Comparison of ENCODE assay signal across 9 mouse cellular contexts in genomic region chr2:3331071-3331703, GRCm38 (mm10). TPM values are rescaled to one million over a fixed set of nuclear protein-coding genes. Genes with fewer than 3 reads are reported as not detected.
DNase-seq lines count a peak whose midpoint lies in the region; ATAC-seq lines count a peak whose summit lies in the region.
"Had no signal": no experiment of that assay in that cellular context is flagged by ENCODE, and none has a peak within 500 bp of the region (broad histone marks: within the 10 kb centered on the region; RNA-seq: fewer than 3 reads in every experiment).

No protein-coding gene starts in this region.

- no peak for DNase-seq in kidney, adult 18-20 months
- DNase-seq in cerebellum, postnatal 10 days = peak; percentile 15 to 28
- DNase-seq in hindbrain, embryonic 14.5 days (ENCODE audit: low spot score) = no peak
- no peak for DNase-seq in left cerebral cortex, postnatal 14 days (ENCODE audit: low spot score in 2 of 2)
- DNase-seq in lung, postnatal 14 days = no peak
- no peak for DNase-seq in gastrocnemius, postnatal 36 days
- DNase-seq: adrenal gland, postnatal 10 days had no signal

- H3K9me3 ChIP-seq in kidney, embryonic 15.5 days (replicated peaks) = no peaks in the 10 kb centered on the region
- no peaks in the 10 kb centered on the region for H3K9me3 ChIP-seq in hindbrain, embryonic 14.5 days (ENCODE audit: control insufficient read depth, low read length)
- H3K9me3 ChIP-seq in midbrain, embryonic 15.5 days = no peaks in the 10 kb centered on the region

- H3K9ac ChIP-seq in kidney, embryonic 15.5 days = peak overlapping the region; percentile 68
- H3K9ac ChIP-seq in hindbrain, embryonic 14.5 days = peak overlapping the region; percentile 79
- peak overlapping the region; percentile 72; the same call in 1 of the 2 replicates for H3K9ac ChIP-seq in midbrain, embryonic 15.5 days

- H3K4me3 ChIP-seq in kidney, embryonic 15.5 days (replicated peaks) = peak overlapping the region; percentile 64
- peak overlapping the region; percentile 70 for H3K4me3 ChIP-seq in hindbrain, embryonic 14.5 days (replicated peaks; ENCODE audit: low read length)
- peak overlapping the region; percentile 64 for H3K4me3 ChIP-seq in midbrain, embryonic 15.5 days

- intact Hi-C loops in left cerebral cortex, postnatal 14 days (cut with DNase I) = loop anchor here (5.0 kb wide), 1 partner anchor 214 kb away; no protein-coding TSS in a partner anchor
- intact Hi-C loops in gastrocnemius, postnatal 36 days (cut with DNase I) = loop anchor here (5.0 kb wide), 1 partner anchor 49 kb away; the partner anchor contains the start of gene Nmt2

- H3K27ac ChIP-seq in kidney, embryonic 15.5 days = no peak overlapping the region
- 0 out of 2 replicates have a peak overlapping the region, but pooled peaks have one; percentile 87 for H3K27ac ChIP-seq in hindbrain, embryonic 14.5 days
- peak overlapping the region; percentile 91 for H3K27ac ChIP-seq in midbrain, embryonic 15.5 days

- H3K4me1 ChIP-seq in kidney, embryonic 15.5 days = peaks cover 26% of the 10 kb centered on the region
- H3K4me1 ChIP-seq in hindbrain, embryonic 14.5 days (replicated peaks; ENCODE audit: control insufficient read depth, insufficient read depth, low read length) = peaks cover 12% of the 10 kb centered on the region
- peaks cover 20% of the 10 kb centered on the region for H3K4me1 ChIP-seq in midbrain, embryonic 15.5 days

- peaks cover 30% of the 10 kb centered on the region for H3K36me3 ChIP-seq in kidney, embryonic 15.5 days
- peaks cover 32% of the 10 kb centered on the region for H3K36me3 ChIP-seq in hindbrain, embryonic 14.5 days (replicated peaks; ENCODE audit: control insufficient read depth, insufficient read depth)
- peaks cover 8% of the 10 kb centered on the region for H3K36me3 ChIP-seq in midbrain, embryonic 15.5 days (replicated peaks)

- WGBS in kidney, embryonic 15.5 days = 69% methylated on average over 5 of the region's 5 CpGs
- 84% methylated on average over 5 of the region's 5 CpGs for WGBS in hindbrain, embryonic 14.5 days
- 87% methylated on average over 5 of the region's 5 CpGs for WGBS in midbrain, embryonic 15.5 days

- ATAC-seq in kidney, embryonic 15.5 days (replicated peaks; ENCODE audit: low FRiP score) = no peak
- ATAC-seq in hindbrain, embryonic 14.5 days (ENCODE audit: low FRiP score) = no peak
- no peak for ATAC-seq in midbrain, embryonic 15.5 days (replicated peaks)

- peak overlapping the region; percentile 62 for H3K4me2 ChIP-seq in kidney, embryonic 15.5 days
- H3K4me2 ChIP-seq in hindbrain, embryonic 14.5 days (replicated peaks) = peak overlapping the region; percentile 68
- peak overlapping the region; percentile 56 for H3K4me2 ChIP-seq in midbrain, embryonic 15.5 days

- H3K27me3 ChIP-seq in kidney, embryonic 15.5 days = peaks cover 9% of the 10 kb centered on the region
- H3K27me3 ChIP-seq in hindbrain, embryonic 14.5 days (ENCODE audit: control insufficient read depth, insufficient read depth, low read length) = no peaks in the 10 kb centered on the region
- H3K27me3 ChIP-seq in midbrain, embryonic 15.5 days (replicated peaks) = no peaks in the 10 kb centered on the region

RNA-seq across cellular contexts. Expression of gene Rpp38, which starts 1.3 kb away (rescaled TPM):
- polyA plus RNA-seq in kidney, embryonic 15.5 days (2015; fragmentation: Nextera tagmentation; extraction: Ambion mirVana) = 19.9 and 20.3 TPM in 2 replicates
- polyA plus RNA-seq in hindbrain, embryonic 14.5 days (2014; fragmentation: Nextera tagmentation; extraction: Ambion mirVana) = 13.2 and 15.4 TPM in 2 replicates
- polyA plus RNA-seq in midbrain, embryonic 15.5 days (2015; fragmentation: Nextera tagmentation; extraction: Ambion mirVana) = 9.7 and 10.9 TPM in 2 replicates
- 1 to 10 TPM; 7.9 to 8.4 TPM for total RNA-seq in left cerebral cortex, postnatal 14 days (2021)
- 1 to 10 TPM; 3.6 to 6.4 TPM for total RNA-seq in gastrocnemius, postnatal 36 days (2021)

RNA-seq across cellular contexts. Expression of gene Acbd7, which starts 4.8 kb away (rescaled TPM):
- 0.65 and 1.0 TPM in 2 replicates for polyA plus RNA-seq in kidney, embryonic 15.5 days (2015; fragmentation: Nextera tagmentation; extraction: Ambion mirVana)
- 3.4 and 4.2 TPM in 2 replicates for polyA plus RNA-seq in hindbrain, embryonic 14.5 days (2014; fragmentation: Nextera tagmentation; extraction: Ambion mirVana)
- 1.6 and 2.8 TPM in 2 replicates for polyA plus RNA-seq in midbrain, embryonic 15.5 days (2015; fragmentation: Nextera tagmentation; extraction: Ambion mirVana)
- total RNA-seq in left cerebral cortex, postnatal 14 days (2021) = 1 to 10 TPM in 1 of 2 experiments, not detected in 1; 1.2 TPM
- total RNA-seq in gastrocnemius, postnatal 36 days (2021) = under 1 TPM; 0.54 to 0.74 TPM

RNA-seq across cellular contexts. Expression of gene Nmt2, which starts 47.2 kb away (rescaled TPM):
- polyA plus RNA-seq in kidney, embryonic 15.5 days (2015; fragmentation: Nextera tagmentation; extraction: Ambion mirVana) = 44.6 and 45.8 TPM in 2 replicates
- 98.2 and 103 TPM in 2 replicates for polyA plus RNA-seq in hindbrain, embryonic 14.5 days (2014; fragmentation: Nextera tagmentation; extraction: Ambion mirVana)
- polyA plus RNA-seq in midbrain, embryonic 15.5 days (2015; fragmentation: Nextera tagmentation; extraction: Ambion mirVana) = 110 and 115 TPM in 2 replicates
- total RNA-seq in left cerebral cortex, postnatal 14 days (2021) = 10 to 100 TPM; 78.6 to 80.2 TPM
- 1 to 10 TPM; 8.2 to 9.0 TPM for total RNA-seq in gastrocnemius, postnatal 36 days (2021)

Comparison
In these comparisons a context has a peak if more than half of its experiments do, and no peak if none do; other contexts are left out.
1. DNase-seq: peak in cerebellum, postnatal 10 days (2 of 2); none in kidney, adult 18-20 months (single experiment), hindbrain, embryonic 14.5 days (single experiment), left cerebral cortex, postnatal 14 days (0 of 2), lung, postnatal 14 days (single experiment) and gastrocnemius, postnatal 36 days (0 of 2).
2. Peak in every context shown above with its lines, with median percentiles within 50 percentile points of each other: H3K4me2 ChIP-seq, H3K4me3 ChIP-seq and H3K9ac ChIP-seq.